In genomic region chr5:48240751-48241150, GRCm38 (mm10) we compare ENCODE assay signal across 8 mouse cellular contexts.
DNase-seq lines count a peak whose midpoint lies in the region; ATAC-seq and TF ChIP-seq lines count a peak whose summit lies in the region.
"Not testable (repeated sequence)": the region's sequence is repeated elsewhere in the genome, so short reads cannot be mapped to it uniquely, and the experiment has no call there.

No protein-coding gene starts in this region.

- H3K9me3 ChIP-seq in intestine, postnatal 0 days (ENCODE audit: control insufficient read depth) = not testable (repeated sequence)

- H3K36me3 ChIP-seq in intestine, postnatal 0 days (ENCODE audit: control insufficient read depth, insufficient read depth) = not testable (repeated sequence)

- WGBS in intestine, postnatal 0 days = 37% methylated on average over 6 of the region's 6 CpGs

- intact Hi-C loops in gastrocnemius, adult 2 months (cut with DNase I) = not testable (repeated sequence)

- DNase-seq in 416B (ENCODE audit: low read depth) = peak; percentile 75
- DNase-seq in adrenal gland, postnatal 14 days = peak; percentile 18
- peak; percentile 14 for DNase-seq in embryo, embryonic 11.5 days (ENCODE audit: low read depth, low spot score)
- not testable (repeated sequence) for DNase-seq in gastrocnemius, adult 2 months
- DNase-seq in layer of hippocampus, postnatal 25 days (ENCODE audit: extremely low spot score in 1 of 2, low spot score in 1 of 2) = peak; percentile 15 to 29
- peak; percentile 45 for DNase-seq in lung, postnatal 36 days
- DNase-seq in retina, postnatal 7 days (ENCODE audit: low read depth, low spot score) = peak; percentile 46

- not testable (repeated sequence) for H3K27ac ChIP-seq in gastrocnemius, adult 2 months; intestine, postnatal 0 days (ENCODE audit: low read depth, low read length)

- H3K27me3 ChIP-seq in intestine, postnatal 0 days (replicated peaks; ENCODE audit: control insufficient read depth, insufficient read depth, low read length) = not testable (repeated sequence)

- ATAC-seq in intestine, postnatal 0 days = not testable (repeated sequence)

- not testable (repeated sequence) for H3K4me3 ChIP-seq in gastrocnemius, adult 2 months; intestine, postnatal 0 days (ENCODE audit: low read depth, low read length)

- not testable (repeated sequence) for H3K4me1 ChIP-seq in intestine, postnatal 0 days (replicated peaks; ENCODE audit: control insufficient read depth, insufficient read depth, low read length)

- peak; percentile 49 for TF ChIP-seq CTCF in gastrocnemius, adult 2 months (IDR thresholded peaks at IDR 0.05)
- TF ChIP-seq CTCF in intestine, postnatal 0 days (IDR thresholded peaks at IDR 0.05; ENCODE audit: low read depth) = peak; percentile 76

- H3K9ac ChIP-seq in intestine, postnatal 0 days (ENCODE audit: low read depth, low read length) = not testable (repeated sequence)

- H3K4me2 ChIP-seq in intestine, postnatal 0 days (replicated peaks; ENCODE audit: low read depth) = not testable (repeated sequence)
